Mouse (Mus musculus) CH12.LX (cell line): ENCODE measurements around the gene Defb26.

Source experiments
- CTCF ChIP-seq, 2 experiments: IDR thresholded peaks in 1 of 2; conservative IDR thresholded peaks in 1 of 2; 2 replicates each; pipeline ENCODE4 v1.5.1; 2011 to 2012; ENCODE audit warnings: low read depth in 2 of 2, low read length in 2 of 2, improper control_type of control experiment in 1 of 2, inconsistent platforms in 1 of 2, mild to moderate bottlenecking in 1 of 2, moderate library complexity in 1 of 2
- ELF1 ChIP-seq: IDR thresholded peaks from 2 replicates; pipeline ENCODE4 v1.6.1; 2014; ENCODE audit warnings: low read depth, mild to moderate bottlenecking, inconsistent platforms, low read length, improper control_type of control experiment
- GABPA ChIP-seq: IDR thresholded peaks from 2 replicates; pipeline ENCODE4 v1.6.1; 2012; ENCODE audit warnings: low read depth, low read length, improper control_type of control experiment, inconsistent platforms; ENCODE audit not compliant: insufficient replicate concordance
- KAT2A ChIP-seq: IDR thresholded peaks from 2 replicates; pipeline ENCODE4 v1.6.1; 2012; ENCODE audit warnings: low read length, improper control_type of control experiment, inconsistent platforms; ENCODE audit not compliant: insufficient replicate concordance
- MAFK ChIP-seq: IDR thresholded peaks from 2 replicates; pipeline ENCODE4 v1.6.1; 2011; ENCODE audit warnings: low read length, improper control_type of control experiment; ENCODE audit not compliant: insufficient replicate concordance
- MAX ChIP-seq: IDR thresholded peaks from 2 replicates; pipeline ENCODE4 v1.6.1; 2011; ENCODE audit warnings: low read length, improper control_type of control experiment
- POLR2A ChIP-seq: IDR thresholded peaks from 2 replicates; pipeline ENCODE4 v1.6.1; 2011; ENCODE audit warnings: low read depth, mild to moderate bottlenecking, improper control_type of control experiment, low read length
- USF1 ChIP-seq: IDR thresholded peaks from 2 replicates; pipeline ENCODE4 v1.6.1; 2014; ENCODE audit warnings: low read depth, mild to moderate bottlenecking, inconsistent platforms, low read length, improper control_type of control experiment
- ZKSCAN1 ChIP-seq: IDR thresholded peaks from 2 replicates; pipeline ENCODE4 v1.6.1; 2012; ENCODE audit warnings: low read depth, inconsistent platforms, low read length, improper control_type of control experiment, borderline replicate concordance
- ZNF384 ChIP-seq: IDR thresholded peaks from 2 replicates; pipeline ENCODE4 v1.6.1; 2012; ENCODE audit warnings: low read depth, low read length, improper control_type of control experiment, inconsistent platforms

- no peak for TF ChIP-seq ZKSCAN1
- no peak for TF ChIP-seq CTCF (conservative IDR thresholded peaks at IDR 0.05 in 1 of 2, IDR thresholded peaks at IDR 0.05 in 1 of 2; ENCODE audit: low read depth in 2 of 2, low read length in 2 of 2)
- TF ChIP-seq MAX = no peak
- TF ChIP-seq USF1 = no peak
- no peak for TF ChIP-seq ELF1
- TF ChIP-seq KAT2A = no peak
- no peak for TF ChIP-seq POLR2A
- TF ChIP-seq MAFK = no peak
- no peak for TF ChIP-seq ZNF384
- no peak for TF ChIP-seq GABPA
Measured at GRCm38 (mm10) chr2:152541979-152542378, 30.5 kb upstream of the Defb26 start.
